Mouse (Mus musculus): ENCODE data around the gene Bcar1.

The Bcar1 gene

GRCm38 (mm10) chr8:111743792-111744696 lies at the start of gene Bcar1:
Bcar1 (minus strand) TSS chr8:111743809.
- DNase-seq (ENCODE audit: low read depth) = no peak

GRCm38 (mm10) chr8:111789639-111790038 lies 46.0 kb upstream of the Bcar1 start:
- no peak for DNase-seq (ENCODE audit: low read depth)

- no peak for DNase-seq (ENCODE audit: low read depth)
These were observed 45.6 kb upstream of the Bcar1 start for GRCm38 (mm10) chr8:111789200-111789599.

- DNase-seq (ENCODE audit: low read depth) = no peak
These were observed 44.9 kb upstream of the Bcar1 start for GRCm38 (mm10) chr8:111788497-111788896.

- no peak for DNase-seq (ENCODE audit: low read depth)
These were observed 44.5 kb upstream of the Bcar1 start for GRCm38 (mm10) chr8:111788085-111788484.

GRCm38 (mm10) chr8:111787683-111788082 lies 44.1 kb upstream of the Bcar1 start:
- DNase-seq (ENCODE audit: low read depth) = no peak

- DNase-seq (ENCODE audit: low read depth) = no peak
These were observed 43.3 kb upstream of the Bcar1 start for GRCm38 (mm10) chr8:111786701-111787588.

GRCm38 (mm10) chr8:111786116-111786515 lies 42.5 kb upstream of the Bcar1 start:
- DNase-seq (ENCODE audit: low read depth) = no peak

GRCm38 (mm10) chr8:111782671-111783394 lies 39.2 kb upstream of the Bcar1 start:
- DNase-seq (ENCODE audit: low read depth) = no peak

GRCm38 (mm10) chr8:111782161-111782560 lies 38.6 kb upstream of the Bcar1 start:
- DNase-seq (ENCODE audit: low read depth) = no peak

GRCm38 (mm10) chr8:111780697-111781424 lies 37.3 kb upstream of the Bcar1 start:
- DNase-seq (ENCODE audit: low read depth) = no peak

- DNase-seq (ENCODE audit: low read depth) = no peak
These were observed 36.1 kb upstream of the Bcar1 start for GRCm38 (mm10) chr8:111779690-111780089.

GRCm38 (mm10) chr8:111778801-111779200 lies 35.2 kb upstream of the Bcar1 start:
- DNase-seq (ENCODE audit: low read depth) = no peak

GRCm38 (mm10) chr8:111776492-111776891 lies 32.9 kb upstream of the Bcar1 start:
- no peak for DNase-seq (ENCODE audit: low read depth)

- DNase-seq (ENCODE audit: low read depth) = no peak
These were observed 32.2 kb upstream of the Bcar1 start for GRCm38 (mm10) chr8:111775766-111776165.

GRCm38 (mm10) chr8:111773476-111773875 lies 29.9 kb upstream of the Bcar1 start:
- DNase-seq (ENCODE audit: low read depth) = no peak

- no peak for DNase-seq (ENCODE audit: low read depth)
These were observed 29.4 kb upstream of the Bcar1 start for GRCm38 (mm10) chr8:111773057-111773456.

- DNase-seq (ENCODE audit: low read depth) = no peak
These were observed 28.5 kb upstream of the Bcar1 start for GRCm38 (mm10) chr8:111772083-111772482.

- DNase-seq (ENCODE audit: low read depth) = no peak
These were observed 28.0 kb upstream of the Bcar1 start for GRCm38 (mm10) chr8:111771625-111772020.

- no peak for DNase-seq (ENCODE audit: low read depth)
These were observed 27.5 kb upstream of the Bcar1 start for GRCm38 (mm10) chr8:111770958-111771624.
